Mouse (Mus musculus) left cerebral cortex, postnatal 10 days (tissue): ENCODE results near the gene Mrpl54. TPM values are rescaled to one million over a fixed set of nuclear protein-coding genes. Genes with fewer than 3 reads are reported as not detected.

ENCODE experiments used
- DNase-seq, 2 experiments: peaks; one replicate each; pipeline ENCODE4 v3.0.0; 2021 to 2022; ENCODE audit warnings: low spot score in 2 of 2, mixed read lengths in 1 of 2; ENCODE audit errors: extremely low spot score in 1 of 2
- intact Hi-C: fragments of 180-260 bp; cut with DNase I; formaldehyde crosslinking; loops from one replicate; pipeline ENCODE4 v1.15.1; 2025
- total RNA-seq, 2 experiments: library from RNA; stranded (reverse); gene quantifications; 2 replicates each; pipeline ENCODE4 v1.2.3; 2021

Gene Mrpl54
- total RNA-seq, result 10 to 100 TPM; 47.8 to 52.7 TPM

DNA sequence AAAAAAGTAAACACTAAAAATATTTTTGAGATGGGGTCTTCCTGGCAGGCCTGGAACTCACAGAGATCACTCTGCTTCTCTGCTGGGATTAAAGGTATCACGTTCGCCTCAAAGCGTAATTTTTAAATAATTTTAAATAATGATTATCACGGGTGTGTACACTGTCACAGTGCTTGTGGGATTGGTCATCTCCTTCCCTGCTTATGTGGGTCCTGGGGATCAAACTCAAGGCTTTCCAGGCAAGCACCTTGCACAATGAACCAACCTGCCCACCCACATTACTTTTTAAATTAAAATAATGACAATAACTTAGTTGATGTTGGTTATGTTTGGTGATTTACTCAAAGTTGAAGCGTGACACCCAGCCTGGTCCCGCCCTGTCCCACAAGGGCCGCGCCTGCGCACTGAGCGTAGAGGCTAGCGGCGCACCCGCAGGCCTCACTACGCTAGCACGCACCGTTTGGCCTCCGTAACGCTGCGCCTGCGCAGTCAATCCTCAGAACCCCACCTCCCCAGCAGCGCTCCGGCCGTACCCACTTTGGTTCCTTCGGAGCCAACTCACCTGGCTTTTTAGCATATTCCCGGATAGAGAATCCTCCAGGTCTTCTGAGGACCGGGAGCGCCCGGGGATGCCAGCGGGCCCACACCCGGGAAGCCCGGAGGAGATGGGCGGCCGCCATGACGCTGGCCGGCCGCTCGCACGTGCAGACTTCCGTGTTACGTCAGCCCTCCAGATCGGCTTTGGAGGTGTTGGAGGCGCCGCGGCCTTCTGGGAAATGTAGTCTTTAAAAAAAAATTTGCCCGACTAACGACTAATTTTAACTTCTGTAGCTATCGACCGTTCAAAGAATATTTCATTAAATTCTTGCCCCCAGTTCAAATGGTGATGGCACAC, at the start of gene Mrpl54, which contains the start of gene Apba3:
TSS of gene Mrpl54 (minus strand) at position 724 of the 895 bp plus-strand sequence.
TSS of gene Apba3 (plus strand) at position 750 of the 895 bp plus-strand sequence.
- intact Hi-C loops, result no loop called here
- DNase-seq, result peak; percentile 93 to 97

DNA sequence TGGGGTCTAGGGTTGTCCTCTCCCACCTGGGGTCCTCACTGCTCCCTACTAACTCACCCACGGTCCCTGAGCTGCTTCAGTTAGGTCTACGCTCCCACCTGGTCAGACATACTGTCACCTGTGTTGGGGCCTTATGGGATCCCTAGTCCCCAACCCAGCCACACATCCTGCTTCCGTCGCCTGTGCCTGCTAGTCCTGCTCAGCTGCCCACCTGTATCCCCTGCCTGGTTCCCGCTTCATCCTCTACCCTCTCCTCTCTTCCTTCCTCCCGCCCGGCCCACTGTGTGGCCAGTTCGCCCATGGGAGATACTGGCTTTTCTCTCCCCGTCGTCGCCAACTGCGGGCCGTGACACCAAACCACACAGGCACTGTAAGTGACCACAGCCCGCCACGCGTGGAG, 48.9 kb upstream of the Mrpl54 start:
- intact Hi-C loops, result no loop called here

DNA sequence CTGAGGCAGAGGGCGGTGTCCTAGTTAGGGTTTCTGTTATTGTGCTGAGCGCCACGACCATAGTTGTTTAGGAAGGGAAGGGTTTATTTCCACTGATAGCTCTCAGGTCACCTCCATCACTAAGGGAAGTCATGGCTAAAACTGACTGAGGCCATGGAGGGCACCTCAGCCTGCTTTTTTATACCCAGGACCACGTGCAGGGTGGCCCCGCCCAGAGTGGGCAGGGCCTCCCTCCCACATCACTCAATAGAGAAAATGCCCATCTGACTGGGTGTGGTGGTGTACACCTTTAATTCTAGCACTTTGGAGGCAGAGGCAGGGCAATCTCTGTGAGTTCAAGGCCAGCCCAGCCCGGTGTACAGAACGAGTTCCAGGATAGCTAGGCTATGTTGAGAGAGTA, 47.5 kb upstream of the Mrpl54 start:
- intact Hi-C loops, result no loop called here
- no peak for DNase-seq

More for the DNA sequence above, 48.9 kb upstream of the Mrpl54 start:
- DNase-seq, result no peak

DNA sequence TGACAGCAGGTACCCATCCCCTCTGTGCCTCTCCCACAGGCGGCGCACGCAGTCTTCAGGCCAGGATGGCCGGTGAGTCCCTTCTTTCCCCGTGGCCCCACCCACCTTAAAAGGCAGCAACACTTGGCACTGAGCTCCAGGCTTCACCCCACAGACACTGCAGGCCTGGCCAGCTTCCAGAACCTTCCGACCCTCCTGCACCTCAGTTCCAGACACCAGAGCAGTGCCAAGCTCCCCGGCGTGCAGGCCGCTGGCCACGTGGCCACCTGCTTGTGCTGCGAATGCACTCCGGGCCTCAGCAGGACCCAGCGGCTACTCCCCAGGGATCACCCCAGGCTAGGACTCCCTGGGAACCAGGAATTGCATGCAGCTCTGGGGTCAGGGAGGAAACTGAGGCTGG, 46.8 kb upstream of the Mrpl54 start:
- intact Hi-C loops, result no loop called here
- no peak for DNase-seq

DNA sequence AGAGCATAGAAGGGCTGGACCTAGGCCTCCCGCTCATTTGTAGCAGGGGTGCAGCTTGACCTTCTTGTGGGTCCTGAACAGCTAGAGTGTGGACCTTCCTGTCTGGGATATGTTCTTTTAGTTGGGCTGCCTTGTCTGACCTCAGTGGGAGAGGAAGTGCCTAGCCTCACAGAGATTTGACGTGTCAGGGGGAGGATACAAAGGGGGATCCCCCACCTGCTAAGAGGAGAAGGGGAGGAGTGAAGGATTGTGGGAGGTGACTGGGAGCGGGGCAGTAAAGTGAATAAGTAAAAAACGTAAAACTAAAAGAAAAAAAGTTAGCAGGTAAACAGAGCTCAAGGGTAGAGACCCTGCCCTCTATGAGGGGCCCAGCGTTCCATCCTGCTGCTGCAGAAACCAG, 42.8 kb upstream of the Mrpl54 start:
- no peak for DNase-seq
- intact Hi-C loops, result no loop called here

DNA sequence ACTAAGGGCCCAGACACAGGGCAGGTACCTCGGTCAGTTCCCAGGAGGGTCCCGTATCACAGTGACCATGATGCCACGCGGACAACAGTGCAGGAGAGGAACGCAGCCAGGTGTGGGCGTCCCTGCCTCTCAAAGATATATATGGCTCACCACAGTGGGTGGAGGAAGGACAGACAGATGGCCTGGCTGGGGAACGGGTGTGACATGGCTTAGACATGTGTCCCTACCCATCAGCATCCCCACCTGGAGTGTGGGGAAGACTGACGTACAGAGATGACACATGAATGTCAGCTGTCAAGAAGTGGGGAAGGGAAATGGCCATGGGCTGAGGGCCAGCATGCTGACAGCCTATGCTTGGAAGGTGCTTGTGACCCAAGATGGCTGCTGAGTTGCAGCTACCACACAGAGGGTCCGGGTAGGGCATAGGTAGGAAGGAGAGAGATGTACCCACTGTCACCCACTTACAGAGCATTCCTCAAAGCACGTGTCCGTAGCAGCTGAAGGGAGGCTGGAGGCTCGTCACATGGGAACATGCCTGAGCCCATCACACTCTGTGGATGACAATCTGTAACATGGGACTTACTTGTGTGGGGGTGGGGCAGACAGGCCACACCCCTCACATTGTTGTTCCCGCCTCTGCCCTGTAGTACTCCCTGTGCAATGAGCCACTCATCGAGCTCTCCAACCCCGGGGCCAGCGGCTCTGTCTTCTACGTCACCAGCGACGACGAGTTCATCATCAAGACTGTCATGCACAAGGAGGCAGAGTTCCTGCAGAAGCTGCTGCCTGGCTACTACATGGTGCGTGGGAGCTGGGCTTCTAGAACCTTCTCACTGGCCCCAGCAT, 40.3 kb upstream of the Mrpl54 start:
- intact Hi-C loops, result no loop called here
- peak in 1 of 2 experiments; percentile 38 for DNase-seq

DNA sequence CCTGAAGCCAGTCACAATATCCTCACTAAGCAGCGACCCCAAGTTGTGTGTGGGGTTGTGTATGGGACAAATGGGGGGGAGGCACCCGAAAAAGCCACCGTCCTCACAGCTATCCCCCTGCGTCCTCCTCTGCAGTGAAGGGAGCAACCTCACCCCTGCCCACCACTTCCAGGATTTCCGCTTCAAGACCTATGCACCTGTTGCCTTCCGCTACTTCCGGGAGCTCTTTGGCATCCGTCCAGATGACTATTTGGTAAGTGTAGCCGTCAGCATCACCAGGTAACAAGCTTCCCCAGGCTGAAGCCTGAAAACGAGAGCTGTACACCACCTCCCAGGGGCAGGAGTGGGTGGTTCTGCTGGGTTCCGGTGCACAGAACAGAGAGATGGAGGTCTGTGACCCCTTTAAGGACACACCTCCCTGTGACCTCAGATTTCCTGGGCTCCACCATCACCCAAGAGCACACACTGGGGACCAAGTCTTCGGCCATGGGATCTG, 39.5 kb upstream of the Mrpl54 start:
- DNase-seq, result no peak
- intact Hi-C loops, result no loop called here

DNA sequence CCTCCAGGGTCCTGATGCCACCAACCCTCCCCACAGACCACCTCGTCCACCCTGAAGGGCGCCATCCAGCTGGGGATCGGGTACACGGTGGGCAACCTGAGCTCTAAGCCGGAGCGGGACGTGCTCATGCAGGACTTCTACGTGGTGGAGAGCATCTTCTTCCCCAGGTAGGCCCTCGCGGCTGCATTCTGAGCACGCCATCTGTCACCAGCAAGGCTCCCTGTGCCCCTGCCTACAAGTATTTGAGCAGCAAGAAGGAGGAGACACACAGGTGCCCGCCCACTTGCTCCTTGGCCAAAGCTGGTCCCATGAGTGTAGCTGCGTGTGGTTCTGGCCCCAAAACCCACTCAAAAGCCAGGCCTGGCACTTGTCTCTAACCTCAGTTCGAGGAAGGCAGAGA, 38.9 kb upstream of the Mrpl54 start:
- intact Hi-C loops, result no loop called here
- no peak for DNase-seq

DNA sequence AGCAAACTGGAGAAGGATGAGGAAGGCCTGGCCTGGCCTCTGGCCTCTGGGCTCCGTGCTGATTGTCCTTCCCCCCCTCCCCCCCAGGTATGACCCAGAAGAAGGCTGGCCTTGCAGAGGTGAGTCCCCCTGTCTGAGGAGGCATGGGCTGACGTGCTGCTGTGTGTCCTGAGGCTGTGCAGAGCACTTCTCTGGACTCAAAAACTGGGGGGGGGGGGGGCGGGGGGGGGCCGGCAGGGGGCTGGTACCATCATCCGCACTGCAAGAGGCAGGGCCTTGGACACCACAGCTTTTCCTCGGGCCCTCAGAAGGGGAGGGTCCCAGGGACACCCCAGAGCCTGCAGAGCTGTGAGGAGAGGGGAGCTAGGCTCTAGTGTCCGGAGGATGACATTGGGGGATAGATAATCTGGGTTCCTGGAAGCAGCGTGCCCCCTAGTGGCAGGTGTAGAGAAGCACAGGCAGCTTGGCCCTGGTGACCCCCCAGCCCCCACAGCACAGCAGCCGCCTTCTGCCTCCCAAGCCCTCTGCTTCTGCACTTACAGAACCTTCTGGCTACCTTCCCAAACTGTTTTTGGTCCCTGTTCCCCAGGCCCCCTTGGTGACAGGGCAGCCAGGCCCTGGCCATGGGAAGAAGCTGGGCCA, 38.0 kb upstream of the Mrpl54 start:
- intact Hi-C loops, result no loop called here
- peak in 1 of 2 experiments; percentile 69 for DNase-seq

DNA sequence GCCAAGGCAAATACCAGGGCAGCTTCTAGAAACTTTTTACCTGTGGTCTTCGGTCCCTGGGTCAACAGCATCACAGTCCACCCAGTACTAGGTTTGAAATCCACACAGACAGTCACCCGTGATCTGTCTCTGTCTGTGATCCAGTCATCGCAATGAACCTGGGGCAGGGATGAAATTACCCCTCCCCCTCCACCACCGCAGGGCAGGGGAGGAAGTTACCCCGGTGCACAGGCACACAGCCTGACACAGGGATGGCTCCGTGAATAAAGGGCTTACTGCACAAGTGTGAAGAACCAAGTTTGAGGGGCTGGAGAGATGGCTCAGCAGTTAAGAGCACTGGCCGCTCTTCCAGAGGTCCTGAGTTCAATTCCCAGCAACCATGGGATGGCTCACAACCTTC, 37.0 kb upstream of the Mrpl54 start:
- intact Hi-C loops, result no loop called here
- no peak for DNase-seq

DNA sequence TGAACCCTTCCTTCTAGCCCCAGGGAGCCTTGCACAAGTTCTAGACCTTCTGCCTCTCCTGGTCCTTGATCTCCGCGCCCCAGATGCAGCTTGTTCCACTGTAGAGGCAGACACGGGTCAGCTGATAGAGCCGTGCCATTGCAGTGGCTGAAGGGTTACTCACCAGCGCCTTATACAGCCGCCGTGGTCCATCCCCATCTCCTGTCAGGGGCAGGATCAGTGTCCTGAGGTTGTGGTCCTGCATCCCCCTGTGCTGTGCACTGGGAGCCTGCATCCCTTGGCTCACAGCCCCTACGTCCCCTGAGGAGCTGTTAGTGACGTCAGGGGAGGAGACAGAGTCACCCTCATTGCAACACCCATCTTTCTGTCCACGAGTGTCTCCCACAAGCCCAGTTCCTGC, 36.5 kb upstream of the Mrpl54 start:
- intact Hi-C loops, result no loop called here
- no peak for DNase-seq

DNA sequence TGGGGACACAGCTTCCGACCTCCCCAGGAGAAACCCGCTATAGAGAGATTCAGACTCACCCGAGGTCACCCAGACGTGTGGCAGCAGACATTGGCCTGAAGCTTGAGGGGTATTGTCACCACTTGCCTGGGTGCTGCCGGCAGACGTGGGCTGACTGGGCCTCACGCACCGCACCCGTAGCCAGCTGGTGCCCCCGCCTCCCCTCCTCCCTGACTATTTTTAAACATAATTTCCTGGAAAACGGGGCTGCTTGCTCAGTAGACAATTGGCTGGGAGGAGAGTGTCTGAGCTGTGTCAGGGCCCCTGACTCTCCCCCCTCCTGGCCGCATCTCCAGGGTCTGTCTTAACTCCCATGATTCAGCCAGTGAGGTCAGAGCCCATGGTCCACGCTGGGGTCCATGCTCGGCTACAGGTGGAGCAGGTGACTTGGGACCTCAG, 36.1 kb upstream of the Mrpl54 start:
- DNase-seq, result peak in 1 of 2 experiments; percentile 69
- intact Hi-C loops, result no loop called here

DNA sequence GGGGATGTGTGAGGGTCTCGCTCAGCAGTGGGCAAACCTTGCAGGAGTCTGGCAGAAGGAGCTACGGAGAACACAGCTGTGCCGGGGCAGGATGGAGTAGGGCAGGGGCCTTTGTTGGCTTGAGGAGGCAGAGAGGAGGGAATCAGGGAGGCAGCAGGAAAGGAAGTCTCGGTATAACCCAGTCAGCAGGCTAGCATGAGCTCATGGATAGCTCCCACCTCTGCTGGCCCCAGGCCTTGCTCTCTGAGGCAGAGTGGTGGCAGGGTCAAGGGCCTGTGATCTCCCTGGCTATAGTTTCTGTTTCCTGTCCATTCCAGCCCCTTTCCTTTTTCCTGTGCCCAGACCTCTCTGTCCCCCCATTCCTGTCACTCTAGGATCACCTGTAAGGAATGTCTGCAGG, 35.6 kb upstream of the Mrpl54 start:
- intact Hi-C loops, result no loop called here
- DNase-seq, result no peak

DNA sequence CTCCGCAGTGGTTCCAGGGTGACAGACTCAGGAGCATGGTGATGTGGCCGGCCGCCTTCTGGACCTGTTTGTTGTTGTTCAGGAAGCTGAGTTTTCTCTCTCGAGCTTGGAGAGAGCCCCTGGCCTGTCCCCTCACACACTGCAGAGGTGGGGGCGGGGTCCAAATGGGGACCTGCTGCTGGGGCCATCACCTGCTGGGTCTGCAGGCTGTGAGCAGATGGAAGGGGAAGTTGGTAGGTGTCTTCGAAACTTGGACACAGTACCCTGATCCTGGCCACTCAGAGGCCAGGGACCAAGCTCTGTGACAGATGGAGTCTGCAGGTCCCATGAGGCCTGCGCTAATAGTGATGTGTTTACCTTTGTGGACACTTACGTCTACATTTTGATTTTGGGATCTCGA, 34.6 kb upstream of the Mrpl54 start:
- DNase-seq, result no peak
- intact Hi-C loops, result no loop called here

DNA sequence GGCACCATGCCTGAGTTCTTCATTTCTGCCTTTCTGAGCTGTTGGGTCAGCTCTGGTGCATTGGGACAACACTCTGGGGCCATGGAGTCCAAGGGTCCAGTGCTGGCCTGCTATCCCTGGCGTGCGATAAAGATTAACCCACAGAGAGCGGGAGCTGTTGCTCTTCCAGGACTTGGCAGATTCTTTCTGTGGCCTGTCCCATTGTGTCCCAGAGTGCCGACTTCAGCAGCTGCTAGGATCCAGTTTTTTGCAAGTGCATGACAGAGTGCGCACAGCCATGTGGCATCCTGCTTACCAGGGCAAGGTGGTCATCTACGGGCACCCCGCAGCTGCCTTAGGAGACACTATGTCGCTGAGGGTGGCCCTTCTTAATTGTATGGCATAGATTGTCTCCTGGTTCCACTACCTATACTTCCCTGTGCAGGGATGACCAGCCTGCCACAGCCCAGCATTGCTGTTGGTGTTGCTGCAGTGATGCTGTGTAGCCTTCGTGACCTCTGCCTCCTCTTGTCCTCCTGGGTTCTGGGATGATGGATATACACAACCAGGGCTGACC, 33.7 kb upstream of the Mrpl54 start:
- intact Hi-C loops, result no loop called here
- DNase-seq, result no peak

DNA sequence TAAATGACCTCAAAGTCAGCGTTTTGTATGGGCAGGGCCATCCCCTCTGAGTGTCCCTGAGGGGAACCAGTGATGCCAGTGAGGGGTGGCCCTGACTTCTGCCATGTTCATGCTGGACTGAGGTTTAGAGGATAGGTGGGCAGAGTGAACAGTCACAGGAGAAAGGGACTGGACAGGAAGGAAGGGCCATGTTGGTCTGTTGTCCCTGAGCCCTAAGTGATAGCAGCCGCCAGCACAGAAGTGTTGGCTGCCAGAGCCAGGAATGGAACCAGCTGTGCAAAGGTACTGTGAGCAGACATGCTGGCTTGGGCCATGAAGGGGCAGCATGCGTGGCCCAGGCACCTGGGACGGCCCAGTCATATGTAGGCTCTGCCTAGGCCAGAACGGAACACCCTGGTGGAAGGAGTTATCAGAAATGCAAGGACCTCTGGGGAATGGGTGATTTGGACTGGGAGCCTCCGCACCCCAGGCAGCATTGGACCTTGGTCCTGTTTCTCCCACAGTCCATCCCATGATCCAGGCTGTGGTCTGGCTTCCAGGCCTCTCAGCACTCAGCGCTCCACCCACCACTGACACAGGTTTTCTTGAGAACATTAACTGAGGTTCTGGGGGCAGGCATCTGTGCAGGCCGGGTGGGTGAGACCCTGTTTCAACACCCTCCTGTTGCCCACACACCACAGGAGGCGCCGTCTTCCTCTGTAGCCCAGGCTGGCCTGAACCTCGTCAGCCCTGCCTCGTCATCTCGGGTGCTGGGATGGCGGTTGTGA, 33.0 kb upstream of the Mrpl54 start:
- DNase-seq, result no peak
- intact Hi-C loops, result no loop called here

DNA sequence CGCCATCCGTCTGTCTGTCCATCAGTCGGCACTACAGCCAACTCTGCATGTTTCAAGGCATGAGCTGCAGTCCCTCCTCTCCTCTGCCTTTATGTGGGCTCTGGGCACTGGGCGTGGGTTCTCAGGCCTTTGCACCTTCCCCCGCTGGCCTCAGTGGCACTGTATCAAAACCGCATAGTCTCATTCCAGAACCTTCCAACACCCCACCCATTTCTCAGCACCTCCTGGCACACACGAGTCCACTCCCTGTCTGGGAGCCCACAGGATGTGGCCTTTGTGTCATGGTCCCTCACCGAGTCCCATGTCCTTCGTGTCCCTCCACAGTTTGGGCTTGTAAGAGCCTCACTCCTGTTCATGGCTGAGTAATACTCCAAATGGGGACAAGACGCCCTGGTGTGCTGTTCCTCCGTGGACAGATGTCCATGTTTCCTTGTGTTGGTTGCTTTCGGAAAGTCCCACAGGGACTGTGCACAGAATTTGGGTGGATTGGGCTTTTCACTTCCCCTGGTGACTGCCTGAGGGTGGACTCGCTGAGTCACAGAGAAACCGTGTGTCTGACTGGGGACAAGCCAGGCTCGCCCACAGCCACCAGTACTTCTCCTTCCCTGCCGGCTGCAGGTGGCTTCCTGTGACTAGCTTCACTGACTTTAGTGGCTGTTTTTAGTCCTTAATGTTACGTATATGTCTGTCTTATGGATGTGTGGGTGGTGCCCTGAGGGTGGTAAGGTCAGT, 31.8 kb upstream of the Mrpl54 start:
- DNase-seq, result peak in 1 of 2 experiments; percentile 48
- intact Hi-C loops, result no loop called here
